Mouse (Mus musculus) heart, embryonic 11.5 days (tissue): ENCODE results near the gene Hectd2. TPM values are rescaled to one million over a fixed set of nuclear protein-coding genes. Genes with fewer than 3 reads are reported as not detected.

Experiments used
- ATAC-seq: fragments of 200-750 bp; cut with Nextera tagmentation; replicated peaks from 2 replicates; pipeline ENCODE4 v1.8.0; 2017; ENCODE audit warnings: moderate library complexity; ENCODE audit not compliant: insufficient number of reproducible peaks, low FRiP score, low TSS enrichment
- H3K27ac ChIP-seq: fragments of 300-500 bp; sonication (generic); 2 replicates; pipeline ENCODE4 v1.5.1; 2014; ENCODE audit warnings: mild to moderate bottlenecking, low read depth, low read length
- H3K27me3 ChIP-seq: fragments of 300-500 bp; sonication (generic); 2 replicates; pipeline ENCODE4 v1.6.1; 2014; ENCODE audit warnings: mild to moderate bottlenecking, low read length, mixed read lengths; ENCODE audit not compliant: control insufficient read depth, insufficient read depth
- H3K36me3 ChIP-seq: fragments of 300-500 bp; sonication (generic); 2 replicates; pipeline ENCODE4 v1.6.1; 2014; ENCODE audit warnings: mild to moderate bottlenecking, low read length, moderate library complexity, mixed read lengths; ENCODE audit not compliant: control insufficient read depth, insufficient read depth
- H3K4me1 ChIP-seq: fragments of 300-500 bp; sonication (generic); 2 replicates; pipeline ENCODE4 v1.6.1; 2014; ENCODE audit warnings: low read length; ENCODE audit not compliant: control insufficient read depth, insufficient read depth
- H3K4me2 ChIP-seq: fragments of 300-500 bp; sonication (generic); 2 replicates; pipeline ENCODE4 v1.6.1; 2014; ENCODE audit warnings: mild to moderate bottlenecking, moderate library complexity
- H3K4me3 ChIP-seq: fragments of 300-500 bp; sonication (generic); 2 replicates; pipeline ENCODE4 v1.5.1; 2014; ENCODE audit warnings: low read depth, low read length
- H3K9ac ChIP-seq: fragments of 300-500 bp; sonication (generic); 2 replicates; pipeline ENCODE4 v1.6.1; 2014; ENCODE audit warnings: mild to moderate bottlenecking, low read depth, low read length, moderate library complexity
- H3K9me3 ChIP-seq: fragments of 300-500 bp; sonication (generic); replicated peaks from 2 replicates; pipeline ENCODE4 v1.6.1; 2016; ENCODE audit warnings: low read length; ENCODE audit not compliant: control insufficient read depth
- WGBS: fragments of 180-500 bp; shearing (Covaris S2); extraction: QIAGEN DNeasy Blood & Tissue Kit; methylation state at CpG from one replicate; pipeline ENCODE4 v1.1.7; 2014; ENCODE audit not compliant: insufficient replicate concordance; 5-methylcytosine and 5-hydroxymethylcytosine counted together
- polyA plus RNA-seq: library from polyadenylated mRNA; unstranded; fragments of >200 nt; fragmentation: Nextera tagmentation; extraction: Ambion mirVana; gene quantifications from 2 replicates; pipeline ENCODE4 v1.2.1, GENCODE M21; 2014

Hectd2 gene
- polyA plus RNA-seq, 1 experiment from 2014 or later, result 10.1 TPM

- 44% methylated on average over 3 of the region's 3 CpGs for WGBS
- no peak for ATAC-seq
- H3K27ac ChIP-seq, result no peak overlapping the region
Measured at GRCm38 (mm10) chr19:36580874-36581273, 26.4 kb downstream of the Hectd2 start.

GRCm38 (mm10) chr19:36582116-36582515 is 27.7 kb downstream of the Hectd2 start:
- H3K9me3 ChIP-seq, result no peaks in the 10 kb centered on the region
- no peak overlapping the region for H3K9ac ChIP-seq
- H3K4me2 ChIP-seq, result no peak overlapping the region
- H3K27me3 ChIP-seq, result no peaks in the 10 kb centered on the region
- no peak for ATAC-seq
- no peaks in the 10 kb centered on the region for H3K36me3 ChIP-seq
- no peak overlapping the region for H3K4me3 ChIP-seq
- H3K27ac ChIP-seq, result no peak overlapping the region
- no peaks in the 10 kb centered on the region for H3K4me1 ChIP-seq
- WGBS, result 85% methylated on average over 1 of the region's 1 CpGs

More at GRCm38 (mm10) chr19:36580874-36581273, 26.4 kb downstream of the Hectd2 start:
- Histone ChIP-seq H3K36me3 (no peaks in the 10 kb centered on the region), H3K4me2 (no peak overlapping the region), H3K4me3 (no peak overlapping the region), H3K27me3 (no peaks in the 10 kb centered on the region), H3K9ac (no peak overlapping the region), H3K4me1 (no peaks in the 10 kb centered on the region), H3K9me3 (no peaks in the 10 kb centered on the region)

GRCm38 (mm10) chr19:36585505-36585904 is 31.1 kb downstream of the Hectd2 start:
- H3K36me3 ChIP-seq, result no peaks in the 10 kb centered on the region
- H3K27me3 ChIP-seq, result no peaks in the 10 kb centered on the region
- no peak overlapping the region for H3K27ac ChIP-seq
- no peak overlapping the region for H3K9ac ChIP-seq
- H3K4me2 ChIP-seq, result no peak overlapping the region
- no peaks in the 10 kb centered on the region for H3K9me3 ChIP-seq
- no peak for ATAC-seq
- WGBS, result 94% methylated on average over 1 of the region's 1 CpGs
- no peak overlapping the region for H3K4me3 ChIP-seq
- H3K4me1 ChIP-seq, result no peaks in the 10 kb centered on the region

GRCm38 (mm10) chr19:36594409-36594808 is 40.0 kb downstream of the Hectd2 start:
- ATAC-seq, result no peak
- Histone ChIP-seq H3K27me3 (no peaks in the 10 kb centered on the region), H3K36me3 (no peaks in the 10 kb centered on the region), H3K27ac (0 out of 2 replicates have a peak overlapping the region, but pooled peaks have one; percentile 29), H3K9me3 (no peaks in the 10 kb centered on the region), H3K4me1 (no peaks in the 10 kb centered on the region), H3K4me3 (no peak overlapping the region), H3K4me2 (no peak overlapping the region), H3K9ac (no peak overlapping the region)
- 44% methylated on average over 1 of the region's 1 CpGs for WGBS

- no peak for ATAC-seq
- WGBS, result 90% methylated on average over 8 of the region's 8 CpGs
- no peaks in the 10 kb centered on the region for H3K27me3 ChIP-seq
- H3K36me3 ChIP-seq, result no peaks in the 10 kb centered on the region
- no peaks in the 10 kb centered on the region for H3K9me3 ChIP-seq
- H3K27ac ChIP-seq, result no peak overlapping the region
- H3K4me2 ChIP-seq, result no peak overlapping the region
- peaks cover 6% of the 10 kb centered on the region; the same call in 1 of the 2 replicates for H3K4me1 ChIP-seq
- no peak overlapping the region for H3K4me3 ChIP-seq
- H3K9ac ChIP-seq, result no peak overlapping the region
Measured at GRCm38 (mm10) chr19:36601869-36602268, 47.4 kb downstream of the Hectd2 start.

GRCm38 (mm10) chr19:36602535-36603312 is 48.3 kb downstream of the Hectd2 start:
- no peaks in the 10 kb centered on the region for H3K36me3 ChIP-seq
- 41% methylated on average over 11 of the region's 11 CpGs for WGBS
- no peak overlapping the region for H3K4me2 ChIP-seq
- H3K9me3 ChIP-seq, result no peaks in the 10 kb centered on the region
- no peak for ATAC-seq
- peaks cover 6% of the 10 kb centered on the region; the same call in 1 of the 2 replicates for H3K4me1 ChIP-seq
- no peak overlapping the region for H3K27ac ChIP-seq
- H3K27me3 ChIP-seq, result no peaks in the 10 kb centered on the region
- no peak overlapping the region for H3K4me3 ChIP-seq
- H3K9ac ChIP-seq, result no peak overlapping the region

GRCm38 (mm10) chr19:36606270-36606669 is 51.8 kb downstream of the Hectd2 start:
- no peak overlapping the region for H3K9ac ChIP-seq
- no peak overlapping the region for H3K4me2 ChIP-seq
- H3K27me3 ChIP-seq, result no peaks in the 10 kb centered on the region
- H3K4me1 ChIP-seq, result peaks cover 6% of the 10 kb centered on the region; the same call in 1 of the 2 replicates
- H3K9me3 ChIP-seq, result no peaks in the 10 kb centered on the region
- WGBS, result 33% methylated on average over 1 of the region's 1 CpGs
- ATAC-seq, result no peak
- H3K4me3 ChIP-seq, result no peak overlapping the region
- no peaks in the 10 kb centered on the region for H3K36me3 ChIP-seq
- no peak overlapping the region for H3K27ac ChIP-seq

- Histone ChIP-seq H3K9me3 (no peaks in the 10 kb centered on the region), H3K27me3 (no peaks in the 10 kb centered on the region), H3K27ac (no peak overlapping the region), H3K4me2 (no peak overlapping the region), H3K4me3 (no peak overlapping the region), H3K4me1 (no peaks in the 10 kb centered on the region), H3K9ac (no peak overlapping the region), H3K36me3 (no peaks in the 10 kb centered on the region)
- WGBS, result 48% methylated on average over 3 of the region's 3 CpGs
- ATAC-seq, result no peak
Measured at GRCm38 (mm10) chr19:36609229-36609628, 54.8 kb downstream of the Hectd2 start.

GRCm38 (mm10) chr19:36610309-36610708 is 55.9 kb downstream of the Hectd2 start:
- 51% methylated on average over 2 of the region's 2 CpGs for WGBS
- Histone ChIP-seq H3K9me3 (no peaks in the 10 kb centered on the region), H3K4me1 (no peaks in the 10 kb centered on the region), H3K27ac (no peak overlapping the region), H3K36me3 (no peaks in the 10 kb centered on the region), H3K27me3 (no peaks in the 10 kb centered on the region), H3K4me2 (no peak overlapping the region), H3K4me3 (no peak overlapping the region), H3K9ac (no peak overlapping the region)
- no peak for ATAC-seq
